Mouse (Mus musculus): Measurements from ENCODE around the gene Ifnk.

GRCm38 (mm10) chr4:35177926-35178645, 26.2 kb downstream of the Ifnk start:
- TF ChIP-seq TAL1 (IDR thresholded peaks at IDR 0.05; ENCODE audit: low read length) (no peak), GATA1 (IDR thresholded peaks at IDR 0.05; ENCODE audit: low read length) (no peak)
